Mouse (Mus musculus) myocyte (in vitro differentiated cells): Measurements from ENCODE around the gene Ntrk3. TPM values are rescaled to one million over a fixed set of nuclear protein-coding genes. Genes with fewer than 3 reads are reported as not detected.

ENCODE experiments used
- H3K27me3 ChIP-seq: one replicate; pipeline ENCODE4 v1.6.1; 2011; ENCODE audit not compliant: control insufficient read depth, insufficient read depth, insufficient read length
- H3K36me3 ChIP-seq: one replicate; pipeline ENCODE4 v1.6.1; 2011; ENCODE audit not compliant: control insufficient read depth, insufficient read depth
- H3K4me2 ChIP-seq: one replicate; pipeline ENCODE4 v1.6.1; 2011; ENCODE audit warnings: low read depth, control low read depth
- H3K4me3 ChIP-seq: one replicate; pipeline ENCODE4 v1.5.1; 2011; ENCODE audit warnings: mild to moderate bottlenecking, control low read depth, moderate library complexity
- H3K79me2 ChIP-seq: one replicate; pipeline ENCODE4 v1.6.1; 2011; ENCODE audit not compliant: control insufficient read depth, insufficient read depth
- H3ac ChIP-seq: one replicate; pipeline ENCODE4 v1.6.1; 2011; ENCODE audit not compliant: control insufficient read depth, insufficient read length
- CEBPB ChIP-seq: IDR thresholded peaks from 2 replicates; pipeline ENCODE4 v1.6.1; 2011; ENCODE audit warnings: mild to moderate bottlenecking, moderate library complexity; ENCODE audit not compliant: poor library complexity, insufficient read depth, severe bottlenecking
- E2F4 ChIP-seq: IDR thresholded peaks from one replicate; pipeline ENCODE4 v1.6.1; 2011; ENCODE audit warnings: mild to moderate bottlenecking, control low read depth, moderate library complexity; ENCODE audit not compliant: insufficient read depth
- MAX ChIP-seq: IDR thresholded peaks from one replicate; pipeline ENCODE4 v1.6.1; 2011; ENCODE audit warnings: low read depth, mild to moderate bottlenecking, control low read depth
- MYOD1 ChIP-seq, 3 experiments: IDR thresholded peaks; one replicate each; pipeline ENCODE4 v1.6.1; 2011; ENCODE audit warnings: control low read depth in 2 of 3, low read depth in 2 of 3, mild to moderate bottlenecking in 2 of 3, moderate library complexity in 1 of 3; ENCODE audit not compliant: insufficient read length in 2 of 3, control insufficient read depth in 1 of 3
- MYOG ChIP-seq, 3 experiments: IDR thresholded peaks; one replicate each; pipeline ENCODE4 v1.6.1; 2011; ENCODE audit warnings: control low read depth in 2 of 3, low read depth in 2 of 3, mild to moderate bottlenecking in 2 of 3; ENCODE audit not compliant: insufficient read length in 2 of 3, control insufficient read depth in 1 of 3, insufficient read depth in 1 of 3
- POLR2A ChIP-seq: IDR thresholded peaks from one replicate; pipeline ENCODE4 v1.6.1; 2011; ENCODE audit warnings: low read depth, mild to moderate bottlenecking, control low read depth, moderate library complexity; ENCODE audit not compliant: insufficient read length
- POLR2AphosphoS2 ChIP-seq: IDR thresholded peaks from one replicate; pipeline ENCODE4 v1.6.1; 2011; ENCODE audit warnings: low read depth, control low read depth; ENCODE audit not compliant: insufficient read length
- REST ChIP-seq: IDR thresholded peaks from one replicate; pipeline ENCODE4 v1.6.1; 2011; ENCODE audit warnings: mild to moderate bottlenecking, control low read depth, moderate library complexity; ENCODE audit not compliant: insufficient read depth, insufficient read length
- SRF ChIP-seq: IDR thresholded peaks from one replicate; pipeline ENCODE4 v1.6.1; 2011; ENCODE audit warnings: low read depth; ENCODE audit not compliant: control insufficient read depth, insufficient read length
- TCF12 ChIP-seq: IDR thresholded peaks from one replicate; pipeline ENCODE4 v1.6.1; 2011; ENCODE audit warnings: mild to moderate bottlenecking, control low read depth; ENCODE audit not compliant: poor library complexity, insufficient read depth, severe bottlenecking
- TCF3 ChIP-seq: IDR thresholded peaks from one replicate; pipeline ENCODE4 v1.6.1; 2011; ENCODE audit warnings: low read depth, control low read depth; ENCODE audit not compliant: insufficient read length
- USF1 ChIP-seq: IDR thresholded peaks from one replicate; pipeline ENCODE4 v1.6.1; 2011; ENCODE audit warnings: low read depth, mild to moderate bottlenecking, control low read depth, moderate library complexity
- polyA plus RNA-seq: library from polyadenylated mRNA; unstranded; fragments of >200 nt; fragmentation: generic; extraction: Trizol; gene quantifications from one replicate; pipeline ENCODE4 v1.2.1, GENCODE M21; 2012; ENCODE audit warnings: missing spikeins

The Ntrk3 gene
- polyA plus RNA-seq, 1 experiment = 0.17 TPM

GRCm38 (mm10) chr7:78599941-78600677 is 137.7 kb downstream of the Ntrk3 start:
- H3K27me3 ChIP-seq = peaks cover 10% of the 10 kb centered on the region
- H3K4me3 ChIP-seq = no peak overlapping the region
- no peaks in the 10 kb centered on the region for H3K36me3 ChIP-seq
- H3K79me2 ChIP-seq = no peaks in the 10 kb centered on the region
- H3ac ChIP-seq = no peak overlapping the region
- TF ChIP-seq TCF12 = no peak
- no peak for TF ChIP-seq REST
- no peak for TF ChIP-seq MAX
- no peak for TF ChIP-seq MYOG (IDR thresholded peaks at IDR 0.05; ENCODE audit: control insufficient read depth in 1 of 3, insufficient read depth in 1 of 3, insufficient read length in 2 of 3, low read depth in 2 of 3)
- no peak for TF ChIP-seq POLR2A
- no peak for TF ChIP-seq POLR2AphosphoS2
- no peak for TF ChIP-seq SRF
- no peak for TF ChIP-seq USF1
- no peak for TF ChIP-seq MYOD1 (IDR thresholded peaks at IDR 0.05; ENCODE audit: control insufficient read depth in 1 of 3, insufficient read length in 2 of 3, low read depth in 2 of 3)
- no peak for TF ChIP-seq CEBPB
- no peak for TF ChIP-seq TCF3
- no peak for TF ChIP-seq E2F4
- H3K4me2 ChIP-seq = no peak overlapping the region

GRCm38 (mm10) chr7:78598147-78598546 is 139.7 kb downstream of the Ntrk3 start:
- Histone ChIP-seq H3K79me2 (no peaks in the 10 kb centered on the region), H3K4me3 (no peak overlapping the region), H3K36me3 (no peaks in the 10 kb centered on the region), H3K27me3 (no peaks in the 10 kb centered on the region), H3ac (no peak overlapping the region), H3K4me2 (no peak overlapping the region)
- TF ChIP-seq USF1 (no peak), TCF3 (no peak), MYOD1 (IDR thresholded peaks at IDR 0.05; ENCODE audit: control insufficient read depth in 1 of 3, insufficient read length in 2 of 3, low read depth in 2 of 3) (no peak), MYOG (IDR thresholded peaks at IDR 0.05; ENCODE audit: control insufficient read depth in 1 of 3, insufficient read depth in 1 of 3, insufficient read length in 2 of 3, low read depth in 2 of 3) (no peak), MAX (no peak), POLR2AphosphoS2 (no peak)

DNA sequence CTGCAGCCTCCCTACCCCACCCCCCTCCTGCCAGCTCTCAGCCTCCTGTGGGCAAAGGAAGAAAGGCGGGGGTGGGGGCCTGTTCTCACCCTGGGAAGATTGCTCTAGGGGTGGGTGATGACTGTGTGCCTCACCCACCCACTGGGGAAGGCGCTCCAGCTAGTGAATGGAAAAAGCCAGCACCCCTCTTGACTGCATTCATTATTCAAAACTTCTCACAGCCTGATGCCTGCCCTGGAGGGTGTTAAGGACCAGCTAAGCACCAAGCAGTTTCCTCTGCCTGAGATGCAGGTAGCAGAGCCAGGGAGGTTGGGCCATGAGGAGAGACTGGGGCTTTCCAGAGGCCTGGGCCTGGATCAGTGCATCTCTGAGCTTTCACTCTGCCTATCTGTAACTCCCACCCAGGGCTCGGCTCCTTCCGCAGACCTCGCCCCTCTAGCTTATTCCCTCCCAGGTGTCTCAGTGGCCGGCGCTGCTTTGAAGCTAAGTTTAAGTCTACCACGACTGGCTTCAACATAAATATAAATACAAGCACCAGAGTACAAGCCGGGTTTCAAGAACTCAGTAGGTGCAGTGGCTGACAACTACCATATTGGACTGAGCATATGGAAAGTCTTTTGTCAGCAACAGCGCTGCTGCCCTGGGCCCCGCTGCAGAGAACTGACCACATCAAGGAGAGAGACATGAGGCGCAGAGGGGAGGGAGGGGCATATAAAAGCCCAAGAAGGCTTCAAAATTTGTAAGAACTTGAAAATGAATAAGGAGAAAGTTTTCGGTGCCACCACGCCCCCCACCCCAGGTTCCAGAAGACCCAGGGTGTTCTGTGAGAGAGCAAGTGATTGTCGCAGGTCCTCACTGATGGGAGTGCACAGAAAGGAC is 140.3 kb downstream of the Ntrk3 start:
- Histone ChIP-seq H3ac (no peak overlapping the region), H3K27me3 (no peaks in the 10 kb centered on the region), H3K36me3 (no peaks in the 10 kb centered on the region), H3K4me2 (no peak overlapping the region), H3K4me3 (no peak overlapping the region), H3K79me2 (no peaks in the 10 kb centered on the region)
- TF ChIP-seq POLR2AphosphoS2 (no peak), TCF3 (no peak)

DNA sequence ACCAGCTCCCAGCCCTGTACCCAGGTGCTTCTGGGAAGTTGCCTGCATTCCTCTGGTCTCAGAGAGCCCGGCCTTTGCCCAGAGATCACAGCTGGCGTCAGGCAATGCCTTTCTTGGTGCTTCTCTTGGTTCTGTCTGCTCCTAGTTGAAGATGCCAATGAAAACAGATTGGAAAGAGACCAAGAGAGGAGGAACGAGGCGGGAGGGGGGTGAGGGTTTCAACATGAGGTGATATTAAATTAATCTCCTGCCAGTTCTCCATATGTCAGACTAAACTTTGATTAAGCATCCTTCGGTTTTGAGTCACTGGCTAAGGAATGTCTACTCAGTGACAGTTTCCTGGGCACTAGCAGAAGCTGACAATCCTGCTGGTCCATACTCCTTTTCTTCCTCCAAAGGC is 141.3 kb downstream of the Ntrk3 start:
- TF ChIP-seq TCF12 = no peak
- TF ChIP-seq MYOD1 (IDR thresholded peaks at IDR 0.05; ENCODE audit: control insufficient read depth in 1 of 3, insufficient read length in 2 of 3, low read depth in 2 of 3) = no peak
- TF ChIP-seq USF1 = no peak
- TF ChIP-seq MYOG (IDR thresholded peaks at IDR 0.05; ENCODE audit: control insufficient read depth in 1 of 3, insufficient read depth in 1 of 3, insufficient read length in 2 of 3, low read depth in 2 of 3) = no peak
- no peak for TF ChIP-seq POLR2A
- no peak for TF ChIP-seq MAX
- TF ChIP-seq REST = no peak
- no peak for TF ChIP-seq POLR2AphosphoS2
- no peak for TF ChIP-seq E2F4
- no peak for TF ChIP-seq TCF3
- TF ChIP-seq CEBPB = no peak
- TF ChIP-seq SRF = no peak
- H3K79me2 ChIP-seq = no peaks in the 10 kb centered on the region
- H3ac ChIP-seq = no peak overlapping the region
- no peaks in the 10 kb centered on the region for H3K36me3 ChIP-seq
- no peak overlapping the region for H3K4me2 ChIP-seq
- no peak overlapping the region for H3K4me3 ChIP-seq
- H3K27me3 ChIP-seq = no peaks in the 10 kb centered on the region
